Mouse (Mus musculus): ENCODE data around the gene Pld4.

DNA sequence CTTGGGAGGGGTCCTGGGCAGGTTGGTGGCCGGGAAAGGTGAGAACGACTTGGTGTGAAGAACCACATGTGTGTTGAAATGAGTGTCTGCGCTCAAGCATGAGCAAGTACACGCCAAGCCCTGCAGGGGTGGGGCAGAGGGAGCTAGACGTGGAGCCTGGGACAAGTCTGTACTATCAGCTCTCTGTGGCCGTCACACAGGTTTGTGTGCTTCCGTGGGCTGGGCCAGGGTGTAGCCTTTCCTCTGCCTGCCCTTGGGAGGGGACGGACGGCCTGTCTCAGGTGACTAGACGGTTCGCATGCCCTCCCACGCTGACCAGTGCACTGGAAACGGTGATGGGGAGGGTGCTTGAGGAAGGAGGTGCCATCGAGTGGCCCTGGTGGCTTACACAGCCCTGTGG, 29.6 kb upstream of the Pld4 start:
- TF ChIP-seq CTCF (IDR thresholded peaks at IDR 0.05; ENCODE audit: insufficient read depth, low read depth, low read length) (no peak), POLR2A (IDR thresholded peaks at IDR 0.05; ENCODE audit: insufficient read depth, low read depth, low read length) (no peak)

Measured in olfactory bulb, adult 2 months (tissue).